In the genomic region with DNA sequence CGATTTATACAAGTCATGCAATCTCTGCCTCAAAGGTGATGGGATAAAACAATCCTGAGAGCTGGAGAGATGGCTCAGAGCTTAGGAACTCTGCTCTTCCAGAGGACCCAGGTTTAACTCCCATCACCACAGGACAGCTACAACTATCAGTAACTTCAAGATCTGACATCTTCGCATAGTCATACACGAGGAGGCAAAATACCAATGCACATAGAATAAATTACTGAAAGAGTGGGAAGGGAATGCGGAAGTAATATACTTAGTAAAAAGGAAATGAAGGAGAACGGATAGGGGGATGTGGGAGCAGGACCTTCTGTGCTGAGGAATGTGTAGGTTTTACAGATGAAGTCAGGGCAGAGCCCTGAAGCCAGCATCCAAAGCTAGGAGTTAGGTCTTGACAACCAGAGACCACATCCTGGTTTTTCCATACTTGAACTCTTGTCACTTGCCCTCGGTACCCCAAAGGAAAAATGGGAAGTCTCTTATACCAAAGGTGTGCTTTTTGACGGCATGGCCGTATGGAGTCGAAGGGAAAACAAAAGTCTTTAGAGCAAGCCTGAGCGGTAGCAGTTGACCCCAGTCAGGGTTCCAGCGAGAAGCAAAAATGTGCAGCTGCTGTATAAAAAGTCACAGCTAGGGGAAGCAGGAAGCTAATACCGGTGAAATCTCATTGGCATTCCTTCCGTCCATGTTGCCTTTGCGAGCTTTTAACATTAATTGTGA, we compare ENCODE assay signal across 8 mouse cellular contexts. TPM values are rescaled to one million over a fixed set of nuclear protein-coding genes. Genes with fewer than 3 reads are reported as not detected.
DNase-seq lines count a peak whose midpoint lies in the region; ATAC-seq and TF ChIP-seq lines count a peak whose summit lies in the region.

No protein-coding gene starts in this region.

- peak overlapping the region; percentile 80 for H3K4me3 ChIP-seq in heart, embryonic 11.5 days (ENCODE audit: low read depth, low read length)
- peak overlapping the region; percentile 49 to 87 for H3K4me3 ChIP-seq in ES-E14 (ENCODE audit: insufficient read depth in 1 of 2, low read depth in 1 of 2, low read length in 2 of 2, poor library complexity in 1 of 2, severe bottlenecking in 1 of 2)
- peak overlapping the region; percentile 80 for H3K4me3 ChIP-seq in hindbrain, embryonic 10.5 days
- H3K4me3 ChIP-seq in midbrain, embryonic 12.5 days, result peak overlapping the region; percentile 69

- H3K4me1 ChIP-seq in heart, embryonic 11.5 days (ENCODE audit: control insufficient read depth, insufficient read depth, low read length), result peaks cover 16% of the 10 kb centered on the region
- H3K4me1 ChIP-seq in ES-E14 (ENCODE audit: control insufficient read depth in 2 of 2, insufficient read depth in 2 of 2, low read length in 2 of 2, poor library complexity in 1 of 2), result peaks cover 4 to 9% of the 10 kb centered on the region in 2 experiments
- peaks cover 31% of the 10 kb centered on the region for H3K4me1 ChIP-seq in hindbrain, embryonic 10.5 days (replicated peaks)
- H3K4me1 ChIP-seq in midbrain, embryonic 12.5 days, result peaks cover 13% of the 10 kb centered on the region

- H3K27me3 ChIP-seq in heart, embryonic 11.5 days (ENCODE audit: control insufficient read depth, insufficient read depth, low read length), result no peaks in the 10 kb centered on the region
- H3K27me3 ChIP-seq in hindbrain, embryonic 10.5 days (ENCODE audit: insufficient read depth, poor library complexity, severe bottlenecking), result peaks cover 2% of the 10 kb centered on the region
- peaks cover 7% of the 10 kb centered on the region; the same call in 1 of the 2 replicates for H3K27me3 ChIP-seq in midbrain, embryonic 12.5 days

- H3K9ac ChIP-seq in heart, embryonic 11.5 days (ENCODE audit: low read depth, low read length), result peak overlapping the region; percentile 84
- H3K9ac ChIP-seq in ES-E14 (ENCODE audit: insufficient read depth, low read depth, low read length, poor library complexity, severe bottlenecking), result peak overlapping the region; percentile 58; the same call in 1 of the 2 replicates
- H3K9ac ChIP-seq in midbrain, embryonic 12.5 days (replicated peaks), result peak overlapping the region; percentile 68

- H3K27ac ChIP-seq in heart, embryonic 11.5 days (ENCODE audit: low read depth, low read length), result peak overlapping the region; percentile 81; the same call in 1 of the 2 replicates
- no peak overlapping the region for H3K27ac ChIP-seq in ES-E14 (ENCODE audit: insufficient read depth, low read depth, low read length, poor library complexity, severe bottlenecking)
- peak overlapping the region; percentile 96 for H3K27ac ChIP-seq in hindbrain, embryonic 10.5 days
- peak overlapping the region; percentile 83 for H3K27ac ChIP-seq in midbrain, embryonic 12.5 days (replicated peaks)

- ATAC-seq in heart, embryonic 11.5 days (replicated peaks; ENCODE audit: insufficient number of reproducible peaks, low FRiP score, low TSS enrichment), result no peak
- no peak for ATAC-seq in midbrain, embryonic 12.5 days (ENCODE audit: low FRiP score, low read depth)

- no peak for DNase-seq in heart, postnatal 25 days (ENCODE audit: low spot score)
- no peak for DNase-seq in ES-E14 (ENCODE audit: low read depth, low spot score)
- no peak for DNase-seq in hindbrain, embryonic 10.5 days (ENCODE audit: low spot score)
- DNase-seq in left cerebral cortex, postnatal 4 days, result no peak
- DNase-seq in layer of hippocampus, postnatal 25 days (ENCODE audit: extremely low spot score in 1 of 2, low spot score in 1 of 2), result no peak
- DNase-seq in thymus, postnatal 10 days (ENCODE audit: low spot score in 2 of 2), result no peak

- 57% methylated on average over 14 of the region's 14 CpGs for WGBS in heart, embryonic 11.5 days (ENCODE audit: insufficient replicate concordance)
- 68% methylated on average over 14 of the region's 14 CpGs for WGBS in hindbrain, embryonic 10.5 days
- WGBS in midbrain, embryonic 12.5 days, result 67% methylated on average over 14 of the region's 14 CpGs

- in situ Hi-C loops in ES-E14 (cut with MboI; ENCODE audit: low sequenced_read_pairs in 2 of 2, unreplicated experiment in 2 of 2), result no loop called here

- intact Hi-C loops in heart, postnatal 25 days (cut with DNase I), result loop anchor here (5.0 kb wide), 1 partner anchor 199 kb away; the partner anchor contains the start of gene Srebf2
- intact Hi-C loops in left cerebral cortex, postnatal 4 days (cut with DNase I), result no loop called here

- peak overlapping the region; percentile 85 for H3K4me2 ChIP-seq in heart, embryonic 11.5 days
- peak overlapping the region; percentile 89 for H3K4me2 ChIP-seq in midbrain, embryonic 12.5 days (replicated peaks)

- H3K9me3 ChIP-seq in heart, embryonic 11.5 days (replicated peaks; ENCODE audit: control insufficient read depth, low read length), result no peaks in the 10 kb centered on the region
- H3K9me3 ChIP-seq in ES-E14 (ENCODE audit: control insufficient read depth, insufficient read depth, low read depth, low read length), result no peaks in the 10 kb centered on the region
- H3K9me3 ChIP-seq in hindbrain, embryonic 10.5 days, result no peaks in the 10 kb centered on the region
- no peaks in the 10 kb centered on the region for H3K9me3 ChIP-seq in midbrain, embryonic 12.5 days

- peaks cover 29% of the 10 kb centered on the region for H3K36me3 ChIP-seq in heart, embryonic 11.5 days (ENCODE audit: control insufficient read depth, insufficient read depth, low read length)
- peaks cover 23% of the 10 kb centered on the region for H3K36me3 ChIP-seq in ES-E14 (ENCODE audit: control insufficient read depth, insufficient read depth, low read length, poor library complexity, severe bottlenecking)
- peaks cover 44% of the 10 kb centered on the region for H3K36me3 ChIP-seq in hindbrain, embryonic 10.5 days
- peaks cover 38% of the 10 kb centered on the region for H3K36me3 ChIP-seq in midbrain, embryonic 12.5 days

TF ChIP-seq in ES-E14, 5 proteins besides CTCF, POLR2A, EP300 and RAD21:
- TF ChIP-seq ZC3H11A (IDR thresholded peaks at IDR 0.05; ENCODE audit: borderline replicate concordance, low read depth, low read length) (no peak), CHD2 (IDR thresholded peaks at IDR 0.05; ENCODE audit: low read depth, low read length) (no peak), HCFC1 (IDR thresholded peaks at IDR 0.05; ENCODE audit: borderline replicate concordance, insufficient read depth, low read length) (no peak)

RNA-seq across cellular contexts. Expression of gene Ndufa6, which starts 7.4 kb away (rescaled TPM):
- polyA plus RNA-seq in heart, embryonic 11.5 days (2014; fragmentation: Nextera tagmentation; extraction: Ambion mirVana), result 462 and 487 TPM in 2 replicates
- total RNA-seq in heart, postnatal 25 days (2021), result 100 to 1,000 TPM; 683 to 734 TPM
- 256 and 306 TPM in 2 replicates for total RNA-seq in ES-E14 (2012; rRNA removed)
- polyA plus RNA-seq in hindbrain, embryonic 10.5 days (2016; fragmentation: Nextera tagmentation; extraction: Ambion mirVana), result 267 and 273 TPM in 2 replicates
- 277 and 315 TPM in 2 replicates for polyA plus RNA-seq in midbrain, embryonic 12.5 days (2016; fragmentation: Nextera tagmentation; extraction: Ambion mirVana)
- 100 to 1,000 TPM; 161 to 174 TPM for total RNA-seq in left cerebral cortex, postnatal 4 days (2021)
- total RNA-seq in layer of hippocampus, postnatal 25 days (2021), result 100 to 1,000 TPM; 202 to 220 TPM

RNA-seq across cellular contexts. Expression of gene Smdt1, which starts 8.0 kb away (rescaled TPM):
- 320 and 330 TPM in 2 replicates for polyA plus RNA-seq in heart, embryonic 11.5 days (2014; fragmentation: Nextera tagmentation; extraction: Ambion mirVana)
- total RNA-seq in heart, postnatal 25 days (2021), result 100 to 1,000 TPM; 203 to 204 TPM
- 172 and 222 TPM in 2 replicates for total RNA-seq in ES-E14 (2012; rRNA removed)
- 269 and 314 TPM in 2 replicates for polyA plus RNA-seq in hindbrain, embryonic 10.5 days (2016; fragmentation: Nextera tagmentation; extraction: Ambion mirVana)
- polyA plus RNA-seq in midbrain, embryonic 12.5 days (2016; fragmentation: Nextera tagmentation; extraction: Ambion mirVana), result 248 and 261 TPM in 2 replicates
- 100 to 1,000 TPM; 122 to 125 TPM for total RNA-seq in left cerebral cortex, postnatal 4 days (2021)
- total RNA-seq in layer of hippocampus, postnatal 25 days (2021), result 100 to 1,000 TPM; 139 to 150 TPM

RNA-seq across cellular contexts. Expression of gene Pheta2, which starts 8.0 kb away (rescaled TPM):
- polyA plus RNA-seq in heart, embryonic 11.5 days (2014; fragmentation: Nextera tagmentation; extraction: Ambion mirVana), result 10.0 and 11.3 TPM in 2 replicates
- 1 to 10 TPM in 1 of 2 experiments, under 1 TPM in 1; 0.70 to 1.4 TPM for total RNA-seq in heart, postnatal 25 days (2021)
- 0.85 and 0.95 TPM in 2 replicates for total RNA-seq in ES-E14 (2012; rRNA removed)
- 4.8 TPM in 2 replicates for polyA plus RNA-seq in hindbrain, embryonic 10.5 days (2016; fragmentation: Nextera tagmentation; extraction: Ambion mirVana)
- polyA plus RNA-seq in midbrain, embryonic 12.5 days (2016; fragmentation: Nextera tagmentation; extraction: Ambion mirVana), result 3.3 and 4.1 TPM in 2 replicates
- 1 to 10 TPM; 1.1 to 1.2 TPM for total RNA-seq in left cerebral cortex, postnatal 4 days (2021)
- total RNA-seq in layer of hippocampus, postnatal 25 days (2021), result under 1 TPM; 0.66 to 0.92 TPM

RNA-seq across cellular contexts. Expression of gene Naga, which starts 8.0 kb away (rescaled TPM):
- 33.4 and 38.7 TPM in 2 replicates for polyA plus RNA-seq in heart, embryonic 11.5 days (2014; fragmentation: Nextera tagmentation; extraction: Ambion mirVana)
- 10 to 100 TPM; 32.0 to 33.3 TPM for total RNA-seq in heart, postnatal 25 days (2021)
- 17.6 and 35.3 TPM in 2 replicates for total RNA-seq in ES-E14 (2012; rRNA removed)
- polyA plus RNA-seq in hindbrain, embryonic 10.5 days (2016; fragmentation: Nextera tagmentation; extraction: Ambion mirVana), result 20.9 and 24.9 TPM in 2 replicates
- polyA plus RNA-seq in midbrain, embryonic 12.5 days (2016; fragmentation: Nextera tagmentation; extraction: Ambion mirVana), result 24.0 and 24.9 TPM in 2 replicates
- total RNA-seq in left cerebral cortex, postnatal 4 days (2021), result 10 to 100 TPM; 32.1 to 33.6 TPM
- 10 to 100 TPM; 33.1 to 36.7 TPM for total RNA-seq in layer of hippocampus, postnatal 25 days (2021)

RNA-seq across cellular contexts. Expression of gene Cyp2d22, which starts 33.3 kb away (rescaled TPM):
- 4.1 and 4.4 TPM in 2 replicates for polyA plus RNA-seq in heart, embryonic 11.5 days (2014; fragmentation: Nextera tagmentation; extraction: Ambion mirVana)
- 10 to 100 TPM; 21.5 to 25.4 TPM for total RNA-seq in heart, postnatal 25 days (2021)
- 0.94 and 2.3 TPM in 2 replicates for total RNA-seq in ES-E14 (2012; rRNA removed)
- 2.5 and 3.0 TPM in 2 replicates for polyA plus RNA-seq in hindbrain, embryonic 10.5 days (2016; fragmentation: Nextera tagmentation; extraction: Ambion mirVana)
- 2.3 and 2.8 TPM in 2 replicates for polyA plus RNA-seq in midbrain, embryonic 12.5 days (2016; fragmentation: Nextera tagmentation; extraction: Ambion mirVana)
- 1 to 10 TPM; 5.3 to 7.0 TPM for total RNA-seq in left cerebral cortex, postnatal 4 days (2021)
- 10 to 100 TPM; 40.3 to 41.1 TPM for total RNA-seq in layer of hippocampus, postnatal 25 days (2021)
